8 mouse cellular contexts compared by ENCODE assay signal in genomic region chr1:193035371-193036238, GRCm38 (mm10). TPM values are rescaled to one million over a fixed set of nuclear protein-coding genes. Genes with fewer than 3 reads are reported as not detected.
A peak's percentile ranks its signal among the peaks of the same experiment; 100 is the strongest.
DNase-seq lines count a peak whose midpoint lies in the region; ATAC-seq and TF ChIP-seq lines count a peak whose summit lies in the region.

TSS of gene Syt14 (minus strand) at chr1:193035775.

- peak within 1 kb of the TSS; percentile 88 for H3K4me3 ChIP-seq in embryonic facial prominence, embryonic 10.5 days
- peak within 1 kb of the TSS; percentile 73 for H3K4me3 ChIP-seq in kidney, embryonic 14.5 days (ENCODE audit: low read length)
- H3K4me3 ChIP-seq in liver, embryonic 12.5 days = peak within 1 kb of the TSS; percentile 87
- peak within 1 kb of the TSS; percentile 77 for H3K4me3 ChIP-seq in neural tube, embryonic 11.5 days (ENCODE audit: low read depth, low read length)
- peak within 1 kb of the TSS; percentile 96 for H3K4me3 ChIP-seq in testis, adult 2 months (ENCODE audit: control insufficient read depth, low read depth, low read length)

- peak within 1 kb of the TSS; percentile 85 for H3K27ac ChIP-seq in embryonic facial prominence, embryonic 10.5 days (replicated peaks)
- no peak within 1 kb of the TSS for H3K27ac ChIP-seq in kidney, embryonic 14.5 days (ENCODE audit: low read depth, low read length)
- H3K27ac ChIP-seq in liver, embryonic 12.5 days = peak within 1 kb of the TSS; percentile 94
- 0 out of 2 replicates have a peak within 1 kb of the TSS, but pooled peaks have one; percentile 49 for H3K27ac ChIP-seq in neural tube, embryonic 11.5 days (ENCODE audit: low read depth, low read length)
- H3K27ac ChIP-seq in testis, adult 2 months (ENCODE audit: control insufficient read depth, insufficient read depth, low read depth, low read length) = peak within 1 kb of the TSS; percentile 59

- H3K9me3 ChIP-seq in embryonic facial prominence, embryonic 10.5 days = no peaks in the 10 kb centered on the region
- no peaks in the 10 kb centered on the region for H3K9me3 ChIP-seq in kidney, embryonic 14.5 days (ENCODE audit: control insufficient read depth, low read length)
- no peaks in the 10 kb centered on the region for H3K9me3 ChIP-seq in liver, embryonic 12.5 days (replicated peaks)
- no peaks in the 10 kb centered on the region for H3K9me3 ChIP-seq in neural tube, embryonic 11.5 days (ENCODE audit: control insufficient read depth, low read length)

- no peaks in the 10 kb centered on the region for H3K36me3 ChIP-seq in embryonic facial prominence, embryonic 10.5 days (replicated peaks)
- no peaks in the 10 kb centered on the region for H3K36me3 ChIP-seq in kidney, embryonic 14.5 days (ENCODE audit: control insufficient read depth, insufficient read depth, low read length)
- H3K36me3 ChIP-seq in liver, embryonic 12.5 days = no peaks in the 10 kb centered on the region
- no peaks in the 10 kb centered on the region for H3K36me3 ChIP-seq in neural tube, embryonic 11.5 days (ENCODE audit: control insufficient read depth, insufficient read depth, low read length)
- no peaks in the 10 kb centered on the region for H3K36me3 ChIP-seq in testis, adult 2 months (ENCODE audit: control insufficient read depth, insufficient read depth, low read length)

- peak within 1 kb of the TSS; percentile 88 for H3K4me2 ChIP-seq in kidney, embryonic 14.5 days (replicated peaks; ENCODE audit: low read depth, low read length)
- peak within 1 kb of the TSS; percentile 88 for H3K4me2 ChIP-seq in liver, embryonic 12.5 days
- peak within 1 kb of the TSS; percentile 91 for H3K4me2 ChIP-seq in neural tube, embryonic 11.5 days (ENCODE audit: low read depth)

- TF ChIP-seq POLR2A in testis, adult 2 months (IDR thresholded peaks at IDR 0.05; ENCODE audit: control insufficient read depth, low read depth, low read length) = no peak; the same call in 1 of the 2 replicates

- under 1% methylated on average over 67 of the region's 67 CpGs for WGBS in embryonic facial prominence, embryonic 10.5 days
- under 1% methylated on average over 63 of the region's 67 CpGs for WGBS in kidney, embryonic 14.5 days
- under 1% methylated on average over 67 of the region's 67 CpGs for WGBS in liver, embryonic 12.5 days (ENCODE audit: insufficient replicate concordance)
- under 1% methylated on average over 54 of the region's 67 CpGs for WGBS in neural tube, embryonic 11.5 days

- ATAC-seq in granulocyte monocyte progenitor cell, adult 5-6 weeks (replicated peaks; ENCODE audit: poor library complexity, severe bottlenecking) = peak; percentile 92
- peak; percentile 98 for ATAC-seq in kidney, embryonic 14.5 days (ENCODE audit: low FRiP score, low TSS enrichment)
- ATAC-seq in liver, embryonic 12.5 days = peak; percentile 98
- ATAC-seq in neural tube, embryonic 11.5 days (ENCODE audit: insufficient read depth, low FRiP score, low TSS enrichment) = peak; percentile 95

- TF ChIP-seq CTCF in testis, adult 2 months (IDR thresholded peaks at IDR 0.05; ENCODE audit: control insufficient read depth, insufficient read depth, insufficient replicate concordance, low read depth, low read length) = no peak

- peaks cover 8% of the 10 kb centered on the region; the same call in 1 of the 2 replicates for H3K27me3 ChIP-seq in embryonic facial prominence, embryonic 10.5 days (replicated peaks; ENCODE audit: low read depth, poor library complexity, severe bottlenecking)
- H3K27me3 ChIP-seq in kidney, embryonic 14.5 days (ENCODE audit: control insufficient read depth, insufficient read depth, low read length) = peaks cover 7% of the 10 kb centered on the region; the same call in 1 of the 2 replicates
- peaks cover 9% of the 10 kb centered on the region; the same call in 1 of the 2 replicates for H3K27me3 ChIP-seq in liver, embryonic 12.5 days (replicated peaks)
- no peaks in the 10 kb centered on the region for H3K27me3 ChIP-seq in neural tube, embryonic 11.5 days (ENCODE audit: control insufficient read depth, insufficient read depth, low read length)
- no peaks in the 10 kb centered on the region for H3K27me3 ChIP-seq in testis, adult 2 months (ENCODE audit: control insufficient read depth, insufficient read depth, low read length)

- H3K4me1 ChIP-seq in embryonic facial prominence, embryonic 10.5 days = peaks cover 22% of the 10 kb centered on the region
- 0 out of 2 replicates have a peak, but pooled peaks cover 2% of the 10 kb centered on the region for H3K4me1 ChIP-seq in kidney, embryonic 14.5 days (ENCODE audit: control insufficient read depth, insufficient read depth, low read length)
- H3K4me1 ChIP-seq in liver, embryonic 12.5 days = peaks cover 28% of the 10 kb centered on the region
- no peaks in the 10 kb centered on the region for H3K4me1 ChIP-seq in neural tube, embryonic 11.5 days (ENCODE audit: control insufficient read depth, insufficient read depth, low read length)
- H3K4me1 ChIP-seq in testis, adult 2 months (ENCODE audit: control insufficient read depth, insufficient read depth, low read length) = peaks cover 7% of the 10 kb centered on the region

- peak within 1 kb of the TSS; percentile 60 for H3K9ac ChIP-seq in kidney, embryonic 14.5 days (ENCODE audit: low read depth, low read length)
- H3K9ac ChIP-seq in liver, embryonic 12.5 days = peak within 1 kb of the TSS; percentile 88
- peak within 1 kb of the TSS; percentile 78 for H3K9ac ChIP-seq in neural tube, embryonic 11.5 days (ENCODE audit: low read length)

- peak; percentile 42 to 43 for DNase-seq in B cell, adult 2 months
- DNase-seq in adrenal gland, postnatal 25 days = peak; percentile 85
- peak; percentile 95 for DNase-seq in embryonic facial prominence, embryonic 10.5 days (ENCODE audit: low spot score)
- peak; percentile 89 for DNase-seq in neural tube, embryonic 11.5 days (ENCODE audit: low spot score)

RNA-seq across cellular contexts. Expression of gene Syt14, which starts in this region (rescaled TPM):
- 8.8 and 12.8 TPM in 2 replicates for total RNA-seq in adrenal gland, postnatal 25 days (2021)
- 4.2 and 4.3 TPM in 2 replicates for polyA plus RNA-seq in embryonic facial prominence, embryonic 10.5 days (2016; fragmentation: Nextera tagmentation; extraction: Ambion mirVana)
- total RNA-seq in granulocyte monocyte progenitor cell, adult 5-6 weeks (2014; fragmentation: Nextera tagmentation) = not detected in 2 replicates
- total RNA-seq in granulocyte monocyte progenitor cell, adult 5-6 weeks (2017) = 0.21 and 0.47 TPM in 2 replicates
- polyA plus RNA-seq in kidney, embryonic 14.5 days (2014; fragmentation: Nextera tagmentation; extraction: Ambion mirVana) = 2.6 and 3.2 TPM in 2 replicates
- polyA plus RNA-seq in liver, embryonic 12.5 days (2016; fragmentation: Nextera tagmentation; extraction: Ambion mirVana) = 5.5 and 6.0 TPM in 2 replicates
- 7.4 and 8.1 TPM in 2 replicates for polyA plus RNA-seq in neural tube, embryonic 11.5 days (2014; fragmentation: Nextera tagmentation; extraction: Ambion mirVana)
- 0.60 and 0.86 TPM in 2 replicates for polyA plus RNA-seq in testis, adult 2 months (2012; rRNA removed)

Comparison
In these comparisons a context has a peak if more than half of its experiments do, and no peak if none do; other contexts are left out.
1. Peak in ATAC-seq in granulocyte monocyte progenitor cell, adult 5-6 weeks; RNA of the gene not detected or under 1 TPM.
2. DNase-seq: peak in every context shown above with its lines; median percentile 95 in embryonic facial prominence, embryonic 10.5 days; 89 in neural tube, embryonic 11.5 days; 85 in adrenal gland, postnatal 25 days; 42 in B cell, adult 2 months.